Mouse (Mus musculus) intestine, embryonic 16.5 days (tissue): ENCODE measurements at regions not wholly inside any gene's neighbourhood (a gene's known extent, or its start where the extent isn't known, plus 50 kb on each side); places are given as distances from the start of the nearest gene placed in this dataset.

Source experiments
- ATAC-seq: fragments of 200-750 bp; cut with Nextera tagmentation; 2 replicates; pipeline ENCODE4 v1.8.0; 2017; ENCODE audit warnings: moderate TSS enrichment, moderate library complexity
- H3K27ac ChIP-seq: fragments of 300-500 bp; sonication (generic); 2 replicates; pipeline ENCODE4 v1.5.1; 2014; ENCODE audit warnings: mild to moderate bottlenecking, low read length
- H3K27me3 ChIP-seq: fragments of 300-500 bp; sonication (generic); replicated peaks from 2 replicates; pipeline ENCODE4 v1.6.1; 2014; ENCODE audit warnings: low read length, control low read depth, mixed read lengths; ENCODE audit not compliant: control insufficient read depth, insufficient read depth
- H3K36me3 ChIP-seq: fragments of 300-500 bp; sonication (generic); 2 replicates; pipeline ENCODE4 v1.6.1; 2014; ENCODE audit warnings: low read length, control low read depth; ENCODE audit not compliant: control insufficient read depth, insufficient read depth
- H3K4me1 ChIP-seq: fragments of 300-500 bp; sonication (generic); 2 replicates; pipeline ENCODE4 v1.6.1; 2014; ENCODE audit warnings: low read length, control low read depth, mixed read lengths; ENCODE audit not compliant: control insufficient read depth, insufficient read depth
- H3K4me2 ChIP-seq: fragments of 300-500 bp; sonication (generic); 2 replicates; pipeline ENCODE4 v1.6.1; 2014; ENCODE audit warnings: low read depth, low read length, control low read depth
- H3K4me3 ChIP-seq: fragments of 300-500 bp; sonication (generic); 2 replicates; pipeline ENCODE4 v1.5.1; 2014; ENCODE audit warnings: mild to moderate bottlenecking, low read length
- H3K9ac ChIP-seq: fragments of 300-500 bp; sonication (generic); 2 replicates; pipeline ENCODE4 v1.6.1; 2014; ENCODE audit warnings: low read depth, low read length
- H3K9me3 ChIP-seq: fragments of 300-500 bp; sonication (generic); 2 replicates; pipeline ENCODE4 v1.6.1; 2016; ENCODE audit warnings: low read length, control low read depth; ENCODE audit not compliant: control insufficient read depth
- WGBS: fragments of 180-500 bp; shearing (Covaris S2); extraction: QIAGEN DNeasy Blood & Tissue Kit; methylation state at CpG from one replicate; pipeline ENCODE4 v1.1.7; 2014; 5-methylcytosine and 5-hydroxymethylcytosine counted together

- no peak overlapping the region for H3K4me2 ChIP-seq
- H3K4me3 ChIP-seq = no peak overlapping the region
- no peaks in the 10 kb centered on the region for H3K4me1 ChIP-seq
- no peak for ATAC-seq
- H3K36me3 ChIP-seq = no peaks in the 10 kb centered on the region
- no peaks in the 10 kb centered on the region for H3K27me3 ChIP-seq
- no peaks in the 10 kb centered on the region for H3K9me3 ChIP-seq
- no peak overlapping the region for H3K27ac ChIP-seq
- no peak overlapping the region for H3K9ac ChIP-seq
- 38% methylated on average over 8 of the region's 8 CpGs for WGBS
Observed at GRCm38 (mm10) chr15:36701846-36702245, 305.7 kb downstream of the Zfp706 start.

- Histone ChIP-seq H3K4me1 (no peaks in the 10 kb centered on the region), H3K4me3 (no peak overlapping the region), H3K9ac (no peak overlapping the region), H3K4me2 (no peak overlapping the region), H3K9me3 (no peaks in the 10 kb centered on the region), H3K36me3 (no peaks in the 10 kb centered on the region), H3K27ac (no peak overlapping the region), H3K27me3 (no peaks in the 10 kb centered on the region)
- WGBS = 76% methylated on average over 5 of the region's 5 CpGs
- ATAC-seq = no peak
Observed at GRCm38 (mm10) chr15:36700196-36700595, 307.4 kb downstream of the Zfp706 start.

- peak overlapping the region; percentile 45 for H3K4me3 ChIP-seq
- no peaks in the 10 kb centered on the region for H3K9me3 ChIP-seq
- peak overlapping the region; percentile 65 for H3K4me2 ChIP-seq
- no peaks in the 10 kb centered on the region for H3K4me1 ChIP-seq
- 22% methylated on average over 14 of the region's 14 CpGs for WGBS
- no peak overlapping the region for H3K27ac ChIP-seq
- H3K27me3 ChIP-seq = no peaks in the 10 kb centered on the region
- ATAC-seq = peak; percentile 87
- H3K36me3 ChIP-seq = no peaks in the 10 kb centered on the region
- peak overlapping the region; percentile 62 for H3K9ac ChIP-seq
Observed at GRCm38 (mm10) chr15:36695199-36696129, 312.1 kb downstream of the Zfp706 start.

- no peak overlapping the region for H3K4me3 ChIP-seq
- no peaks in the 10 kb centered on the region for H3K36me3 ChIP-seq
- no peaks in the 10 kb centered on the region for H3K27me3 ChIP-seq
- WGBS = 51% methylated on average over 15 of the region's 15 CpGs
- H3K9me3 ChIP-seq = no peaks in the 10 kb centered on the region
- ATAC-seq = no peak
- H3K9ac ChIP-seq = no peak overlapping the region
- no peak overlapping the region for H3K27ac ChIP-seq
- H3K4me1 ChIP-seq = peaks cover 7% of the 10 kb centered on the region; the same call in 1 of the 2 replicates
- H3K4me2 ChIP-seq = no peak overlapping the region
Observed at GRCm38 (mm10) chr15:36691002-36691652, 316.4 kb downstream of the Zfp706 start.

- 75% methylated on average over 7 of the region's 7 CpGs for WGBS
- ATAC-seq = no peak
- no peaks in the 10 kb centered on the region for H3K36me3 ChIP-seq
- no peak overlapping the region for H3K27ac ChIP-seq
- H3K4me3 ChIP-seq = no peak overlapping the region
- H3K9me3 ChIP-seq = no peaks in the 10 kb centered on the region
- H3K9ac ChIP-seq = no peak overlapping the region
- peaks cover 7% of the 10 kb centered on the region; the same call in 1 of the 2 replicates for H3K4me1 ChIP-seq
- H3K4me2 ChIP-seq = no peak overlapping the region
- no peaks in the 10 kb centered on the region for H3K27me3 ChIP-seq
Observed at GRCm38 (mm10) chr15:36689881-36690280, 317.7 kb downstream of the Zfp706 start.

- Histone ChIP-seq H3K36me3 (no peaks in the 10 kb centered on the region), H3K9me3 (no peaks in the 10 kb centered on the region), H3K4me1 (peaks cover 7% of the 10 kb centered on the region; the same call in 1 of the 2 replicates), H3K4me2 (no peak overlapping the region), H3K27ac (no peak overlapping the region), H3K9ac (no peak overlapping the region), H3K4me3 (no peak overlapping the region), H3K27me3 (no peaks in the 10 kb centered on the region)
- 58% methylated on average over 3 of the region's 3 CpGs for WGBS
- no peak for ATAC-seq
Observed at GRCm38 (mm10) chr15:36689301-36689700, 318.3 kb downstream of the Zfp706 start.

GRCm38 (mm10) chr15:36688051-36688754, 319.4 kb downstream of the Zfp706 start:
- 9% methylated on average over 17 of the region's 17 CpGs for WGBS
- peak overlapping the region; percentile 6 for H3K4me3 ChIP-seq
- H3K27ac ChIP-seq = peak overlapping the region; percentile 50

GRCm38 (mm10) chr15:36684684-36685083, 322.9 kb downstream of the Zfp706 start:
- Histone ChIP-seq H3K9ac (no peak overlapping the region), H3K4me3 (no peak overlapping the region), H3K36me3 (no peaks in the 10 kb centered on the region), H3K27me3 (no peaks in the 10 kb centered on the region), H3K4me1 (peaks cover 12% of the 10 kb centered on the region), H3K4me2 (no peak overlapping the region), H3K9me3 (no peaks in the 10 kb centered on the region), H3K27ac (no peak overlapping the region)
- WGBS = 79% methylated on average over 7 of the region's 7 CpGs
- no peak for ATAC-seq

More at GRCm38 (mm10) chr15:36688051-36688754, 319.4 kb downstream of the Zfp706 start:
- Histone ChIP-seq H3K4me2 (peak overlapping the region; percentile 44), H3K36me3 (no peaks in the 10 kb centered on the region), H3K27me3 (no peaks in the 10 kb centered on the region), H3K9me3 (no peaks in the 10 kb centered on the region), H3K4me1 (peaks cover 7% of the 10 kb centered on the region; the same call in 1 of the 2 replicates), H3K9ac (peak overlapping the region; percentile 44; the same call in 1 of the 2 replicates)
- ATAC-seq = peak; percentile 93

GRCm38 (mm10) chr15:36682832-36683231, 324.7 kb downstream of the Zfp706 start:
- no peak overlapping the region for H3K9ac ChIP-seq
- no peak for ATAC-seq
- no peak overlapping the region for H3K4me3 ChIP-seq
- no peak overlapping the region for H3K27ac ChIP-seq
- H3K27me3 ChIP-seq = no peaks in the 10 kb centered on the region
- H3K9me3 ChIP-seq = no peaks in the 10 kb centered on the region
- no peak overlapping the region for H3K4me2 ChIP-seq
- H3K4me1 ChIP-seq = peaks cover 9% of the 10 kb centered on the region
- WGBS = 55% methylated on average over 6 of the region's 6 CpGs
- H3K36me3 ChIP-seq = no peaks in the 10 kb centered on the region
